Mouse (Mus musculus): Measurements from ENCODE around the gene Tram2.

DNA sequence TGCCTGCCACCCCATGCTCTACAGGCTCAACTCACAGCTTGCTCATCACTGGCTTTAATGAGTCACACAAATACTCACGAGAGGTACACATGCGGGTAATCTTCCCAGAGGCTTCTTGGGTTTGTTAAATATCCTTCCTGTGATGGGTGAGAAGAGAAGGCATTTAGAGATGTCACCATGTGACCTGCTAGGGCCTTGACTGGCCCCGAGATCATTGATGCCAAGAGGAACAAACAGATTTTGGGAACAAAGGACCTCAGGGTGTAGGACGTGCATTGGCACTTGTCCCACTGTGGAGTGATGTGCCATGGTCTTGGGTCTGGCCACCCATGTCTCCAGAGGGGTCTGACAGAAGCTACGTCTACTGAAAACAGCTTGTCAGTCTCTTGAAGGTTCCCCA, 72.3 kb downstream of the Tram2 start:
- no peak for TF ChIP-seq CTCF (IDR thresholded peaks at IDR 0.05; ENCODE audit: control insufficient read depth, insufficient read depth, insufficient replicate concordance, low read depth, low read length)
- no peak for TF ChIP-seq POLR2A (IDR thresholded peaks at IDR 0.05; ENCODE audit: control insufficient read depth, low read depth, low read length)

Data from testis, adult 2 months (tissue).